In the genomic region with DNA sequence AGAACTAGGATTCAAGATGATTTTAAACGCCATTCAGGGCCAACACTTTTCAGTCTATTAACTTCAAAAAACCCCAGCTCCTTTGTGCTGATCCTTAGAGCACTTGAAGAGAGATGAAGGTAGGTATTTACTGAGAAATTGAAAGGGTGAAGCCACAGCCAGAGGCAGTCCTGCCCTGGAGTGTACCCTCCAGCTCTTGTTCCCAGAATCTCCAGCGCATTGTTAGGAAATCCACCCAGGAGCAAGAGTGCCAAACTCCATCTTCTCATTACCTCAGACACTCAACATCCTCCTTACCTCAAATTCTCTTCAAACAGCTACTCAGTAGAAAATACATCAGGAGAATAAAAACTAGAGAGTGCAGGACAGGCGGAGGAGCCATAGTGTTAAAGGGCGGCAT, we compare ENCODE assay signal across 22 mouse cellular contexts. TPM values are rescaled to one million over a fixed set of nuclear protein-coding genes. Genes with fewer than 3 reads are reported as not detected.
DNase-seq lines count a peak whose midpoint lies in the region; ATAC-seq and TF ChIP-seq lines count a peak whose summit lies in the region.
"Had no signal": no experiment of that assay in that cellular context is flagged by ENCODE, and none has a peak within 500 bp of the region (broad histone marks: within the 10 kb centered on the region; RNA-seq: fewer than 3 reads in every experiment).

No protein-coding gene starts in this region.

- no peak overlapping the region for H3K9ac ChIP-seq in lung, embryonic 14.5 days
- no peak overlapping the region for H3K9ac ChIP-seq in lung, embryonic 16.5 days (ENCODE audit: low read length)
- H3K9ac ChIP-seq: embryonic facial prominence, embryonic 12.5 days; forebrain, embryonic 13.5 days; forebrain, embryonic 15.5 days had no signal

- ATAC-seq in lung, embryonic 14.5 days (ENCODE audit: insufficient read depth) = no peak
- ATAC-seq in lung, embryonic 16.5 days (ENCODE audit: low read depth) = no peak
- ATAC-seq: forebrain, embryonic 13.5 days; forebrain, embryonic 15.5 days had no signal

- H3K27me3 ChIP-seq in lung, embryonic 14.5 days (ENCODE audit: insufficient read depth, low read length) = no peaks in the 10 kb centered on the region
- no peaks in the 10 kb centered on the region for H3K27me3 ChIP-seq in lung, embryonic 16.5 days (ENCODE audit: control insufficient read depth, insufficient read depth, low read depth, low read length)
- H3K27me3 ChIP-seq: forebrain, embryonic 15.5 days had no signal

- peak overlapping the region; percentile 37; the same call in 1 of the 2 replicates for H3K27ac ChIP-seq in lung, embryonic 14.5 days (ENCODE audit: low read depth)
- H3K27ac ChIP-seq in lung, embryonic 16.5 days (ENCODE audit: low read length) = peak overlapping the region; percentile 65; the same call in 1 of the 2 replicates
- H3K27ac ChIP-seq: embryonic facial prominence, embryonic 10.5 days; embryonic facial prominence, embryonic 12.5 days; forebrain, embryonic 13.5 days; forebrain, embryonic 15.5 days had no signal

- no peak for TF ChIP-seq POLR2A in lung, adult 2 months (IDR thresholded peaks at IDR 0.05; ENCODE audit: borderline replicate concordance, extremely low read depth, low read depth, low read length)
- no peak for TF ChIP-seq POLR2A in brain, embryonic 14.5 days (IDR thresholded peaks at IDR 0.05; ENCODE audit: borderline replicate concordance, extremely low read depth, insufficient read depth, insufficient read length, poor library complexity, severe bottlenecking)

- no peak for DNase-seq in lung, embryonic 14.5 days
- no peak for DNase-seq in lung, postnatal 25 days (ENCODE audit: low spot score)
- no peak for DNase-seq in lung, postnatal 4 days
- DNase-seq in lung, postnatal 36 days = peak; percentile 26
- no peak for DNase-seq in lung, adult 2 months
- DNase-seq in brain, embryonic 14.5 days (ENCODE audit: low read depth) = peak; percentile 36
- no peak for DNase-seq in left cerebral cortex, adult 8-10 months (ENCODE audit: low spot score in 2 of 2)
- DNase-seq: adrenal gland, adult 2 months; adrenal gland, postnatal 10 days; adrenal gland, postnatal 25 days; cerebellum, adult 11-12 months; cerebellum, adult 2 months; cerebellum, adult 9-10 months; cerebellum, postnatal 10 days; cerebellum, postnatal 25 days had no signal

- 69% methylated on average over 4 of the region's 4 CpGs for WGBS in lung, embryonic 14.5 days
- WGBS in lung, embryonic 16.5 days = 59% methylated on average over 4 of the region's 4 CpGs
- 62% methylated on average over 4 of the region's 4 CpGs for WGBS in lung, adult 2 months

- H3K9me3 ChIP-seq in lung, embryonic 14.5 days (ENCODE audit: low read depth, low read length) = no peaks in the 10 kb centered on the region
- no peaks in the 10 kb centered on the region for H3K9me3 ChIP-seq in lung, embryonic 16.5 days (ENCODE audit: control insufficient read depth, low read length)
- H3K9me3 ChIP-seq: embryonic facial prominence, embryonic 12.5 days; forebrain, embryonic 15.5 days had no signal

- TF ChIP-seq CTCF in lung, embryonic 14.5 days (IDR thresholded peaks at IDR 0.05; ENCODE audit: low read depth) = no peak
- TF ChIP-seq CTCF in lung, adult 2 months (IDR thresholded peaks at IDR 0.05; ENCODE audit: insufficient read depth, low read length) = no peak
- TF ChIP-seq CTCF in brain, embryonic 14.5 days (IDR thresholded peaks at IDR 0.05; ENCODE audit: borderline replicate concordance, extremely low read depth, insufficient read depth, insufficient read length) = no peak

- H3K36me3 ChIP-seq in lung, embryonic 14.5 days (ENCODE audit: insufficient read depth) = no peaks in the 10 kb centered on the region
- no peaks in the 10 kb centered on the region for H3K36me3 ChIP-seq in lung, embryonic 16.5 days (ENCODE audit: control insufficient read depth, insufficient read depth, low read length)
- H3K36me3 ChIP-seq: embryonic facial prominence, embryonic 10.5 days; embryonic facial prominence, embryonic 12.5 days; forebrain, embryonic 15.5 days had no signal

- no peak overlapping the region for H3K4me2 ChIP-seq in lung, embryonic 14.5 days
- no peak overlapping the region for H3K4me2 ChIP-seq in lung, embryonic 16.5 days (ENCODE audit: low read depth, low read length)
- H3K4me2 ChIP-seq: embryonic facial prominence, embryonic 12.5 days; forebrain, embryonic 13.5 days; forebrain, embryonic 15.5 days had no signal

- no peaks in the 10 kb centered on the region; the same call in 1 of the 2 replicates for H3K4me1 ChIP-seq in lung, embryonic 14.5 days (ENCODE audit: insufficient read depth)
- peaks cover 8% of the 10 kb centered on the region; the same call in 1 of the 2 replicates for H3K4me1 ChIP-seq in lung, embryonic 16.5 days (replicated peaks; ENCODE audit: control insufficient read depth, insufficient read depth, low read length)
- H3K4me1 ChIP-seq in lung, adult 2 months (ENCODE audit: control insufficient read depth, insufficient read depth, low read length) = no peaks in the 10 kb centered on the region; the same call in 1 of the 2 replicates
- H3K4me1 ChIP-seq: embryonic facial prominence, embryonic 12.5 days had no signal

- H3K4me3 ChIP-seq in lung, embryonic 14.5 days (ENCODE audit: low read depth, low read length) = no peak overlapping the region
- H3K4me3 ChIP-seq in lung, embryonic 16.5 days (ENCODE audit: low read length) = no peak overlapping the region
- H3K4me3 ChIP-seq in lung, adult 2 months (replicated peaks; ENCODE audit: extremely low read depth, low read depth, low read length) = no peak overlapping the region
- H3K4me3 ChIP-seq: embryonic facial prominence, embryonic 10.5 days; embryonic facial prominence, embryonic 12.5 days; forebrain, embryonic 13.5 days; forebrain, embryonic 15.5 days had no signal

RNA-seq across cellular contexts. Expression of a gene that starts 35.1 kb away (rescaled TPM):
- polyA plus RNA-seq in lung, embryonic 14.5 days (2014; fragmentation: Nextera tagmentation; extraction: Ambion mirVana) = 46.3 and 51.2 TPM in 2 replicates
- 83.5 and 94.0 TPM in 2 replicates for polyA plus RNA-seq in lung, embryonic 16.5 days (2015; fragmentation: Nextera tagmentation; extraction: Ambion mirVana)
- polyA plus RNA-seq in lung, adult 2 months (2012; rRNA removed) = 10.9 and 11.8 TPM in 2 replicates
- polyA plus RNA-seq in brain, embryonic 14.5 days (2012; rRNA removed) = 0.31 and 0.33 TPM in 2 replicates
- 10 to 100 TPM; 21.3 to 33.1 (median 30.4) TPM for total RNA-seq in left cerebral cortex, adult 8-10 months (2022)
- total RNA-seq: MEL had no signal
- polyA plus RNA-seq: C2C12 had no signal

Comparison
In these comparisons a context has a peak if more than half of its experiments do, and no peak if none do; other contexts are left out.
1. DNase-seq: peak in lung, postnatal 36 days (single experiment) and brain, embryonic 14.5 days (single experiment); none in lung, embryonic 14.5 days (single experiment), lung, postnatal 25 days (single experiment), lung, postnatal 4 days (0 of 2), lung, adult 2 months (single experiment) and left cerebral cortex, adult 8-10 months (0 of 2).